Mouse (Mus musculus): ENCODE results near the gene Cdc7. TPM values are rescaled to one million over a fixed set of nuclear protein-coding genes. Genes with fewer than 3 reads are reported as not detected.

The Cdc7 gene
- total RNA-seq, 2 experiments from 2014 or later, result 0.65 to 1.2 TPM

DNA sequence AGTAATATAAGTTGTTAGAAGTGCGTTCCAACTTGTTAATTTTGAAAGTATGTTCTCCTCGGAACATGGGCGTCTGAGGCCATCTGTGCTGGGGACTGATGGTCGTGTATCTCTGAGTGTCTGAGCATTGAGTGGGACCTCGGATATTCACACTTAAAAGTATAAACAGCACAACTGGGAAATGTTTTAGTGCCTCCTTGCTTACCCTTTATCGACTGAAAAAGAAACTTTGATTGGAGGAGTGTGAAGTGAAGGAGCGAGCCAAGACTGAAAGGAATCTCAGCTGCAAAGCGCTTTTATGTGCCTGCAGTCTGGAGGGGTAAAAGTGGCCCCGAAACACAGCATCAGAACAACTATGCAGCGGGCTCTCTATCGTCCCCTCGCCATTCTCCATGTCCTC is 25.7 kb downstream of the Cdc7 start:
- intact Hi-C loops (cut with DNase I), result loop anchor here (1.0 to 5.0 kb wide), 3 partner anchors 129 to 331 kb away; no protein-coding TSS in a partner anchor
- DNase-seq (ENCODE audit: low spot score), result no peak

DNA sequence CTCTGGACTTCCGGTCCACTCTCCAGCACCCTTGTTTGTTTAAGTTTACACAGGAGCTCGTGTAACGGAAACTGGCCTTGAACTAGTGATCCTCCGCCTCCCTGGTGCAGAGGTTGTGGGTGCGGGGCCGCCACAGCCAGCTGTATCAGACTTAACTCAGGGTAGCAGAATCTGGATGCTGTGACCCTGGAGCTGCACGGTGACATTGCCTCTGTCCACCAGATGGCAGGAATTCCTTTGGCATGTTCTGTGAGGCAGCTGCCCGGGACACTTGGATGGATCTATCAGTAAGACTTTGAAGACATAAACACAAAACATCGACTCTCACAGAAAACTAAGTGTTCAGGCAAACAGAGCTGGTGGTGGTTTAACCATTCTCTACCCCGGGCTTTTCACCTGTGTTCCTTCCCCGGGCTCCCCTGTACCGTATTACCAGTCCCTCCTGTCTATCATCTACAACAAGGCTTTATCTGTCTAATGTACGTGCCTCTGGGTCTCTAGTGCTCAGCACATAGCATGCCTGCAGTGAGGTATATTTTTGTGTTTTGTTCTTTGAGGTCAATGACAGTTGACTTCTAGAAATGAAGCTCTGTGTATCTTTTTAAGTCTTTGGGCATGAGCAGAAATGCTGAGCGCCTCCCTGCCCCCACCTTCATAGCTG is 26.6 kb downstream of the Cdc7 start:
- peak; percentile 42 for DNase-seq (ENCODE audit: low spot score)
- intact Hi-C loops (cut with DNase I), result loop anchor here (1.0 to 5.0 kb wide), 3 partner anchors 130 to 330 kb away; no protein-coding TSS in a partner anchor

DNA sequence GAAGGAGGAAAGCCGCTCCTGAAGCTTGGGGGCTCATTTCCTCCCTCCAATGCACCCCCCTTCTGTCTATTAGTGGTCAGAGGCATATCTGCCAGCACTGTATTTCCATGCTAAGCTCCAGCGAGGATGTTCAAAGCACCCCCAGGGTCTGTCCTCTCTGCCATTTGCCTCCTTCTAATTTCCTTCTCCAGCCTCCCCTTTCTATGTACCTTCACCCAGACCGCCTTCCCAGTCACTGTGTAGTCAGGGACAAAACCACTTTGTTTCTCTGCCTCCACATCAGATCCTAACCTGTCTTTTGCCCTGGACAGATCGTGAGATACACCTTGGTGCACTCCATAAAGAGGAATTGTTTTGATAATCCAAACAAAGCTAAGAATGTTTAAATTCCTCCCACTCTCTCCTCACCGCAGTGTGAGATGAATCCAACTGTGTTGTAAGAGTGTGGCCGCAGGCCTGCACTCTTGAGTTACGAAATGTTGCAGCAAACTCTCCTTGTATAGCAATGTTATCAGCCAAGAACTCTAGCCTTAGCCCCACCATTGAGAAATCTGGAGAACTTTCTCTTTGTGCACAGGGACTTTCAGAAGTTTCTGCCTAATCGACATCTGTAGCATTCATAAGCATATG is 27.3 kb downstream of the Cdc7 start:
- intact Hi-C loops (cut with DNase I), result loop anchor here (2.0 to 5.0 kb wide), 2 partner anchors 131 to 146 kb away; no protein-coding TSS in a partner anchor
- peak; percentile 40 for DNase-seq (ENCODE audit: low spot score)

DNA sequence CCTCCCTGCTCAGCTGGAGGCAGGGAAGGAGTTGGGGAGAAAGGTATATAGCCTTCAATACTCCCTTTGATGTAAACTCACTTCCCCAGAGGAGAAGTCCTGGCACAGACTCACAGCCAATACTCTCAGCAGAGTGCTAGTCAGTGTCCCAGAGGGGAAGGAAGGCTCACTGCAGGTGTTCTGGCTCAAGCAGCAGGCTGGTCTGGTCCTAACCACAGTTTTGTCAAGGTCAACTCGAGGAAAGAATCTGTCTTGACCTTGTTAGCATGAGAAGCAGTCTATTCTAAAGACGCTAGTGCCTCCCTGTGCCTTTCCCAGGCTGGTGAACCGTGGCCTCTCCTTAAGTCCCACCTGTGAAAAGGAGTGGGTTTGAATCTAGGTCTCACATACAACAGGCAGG is 30.6 kb downstream of the Cdc7 start:
- no peak for DNase-seq (ENCODE audit: low spot score)
- intact Hi-C loops (cut with DNase I), result loop anchor here (5.0 kb wide), 1 partner anchor 143 kb away; no protein-coding TSS in a partner anchor

DNA sequence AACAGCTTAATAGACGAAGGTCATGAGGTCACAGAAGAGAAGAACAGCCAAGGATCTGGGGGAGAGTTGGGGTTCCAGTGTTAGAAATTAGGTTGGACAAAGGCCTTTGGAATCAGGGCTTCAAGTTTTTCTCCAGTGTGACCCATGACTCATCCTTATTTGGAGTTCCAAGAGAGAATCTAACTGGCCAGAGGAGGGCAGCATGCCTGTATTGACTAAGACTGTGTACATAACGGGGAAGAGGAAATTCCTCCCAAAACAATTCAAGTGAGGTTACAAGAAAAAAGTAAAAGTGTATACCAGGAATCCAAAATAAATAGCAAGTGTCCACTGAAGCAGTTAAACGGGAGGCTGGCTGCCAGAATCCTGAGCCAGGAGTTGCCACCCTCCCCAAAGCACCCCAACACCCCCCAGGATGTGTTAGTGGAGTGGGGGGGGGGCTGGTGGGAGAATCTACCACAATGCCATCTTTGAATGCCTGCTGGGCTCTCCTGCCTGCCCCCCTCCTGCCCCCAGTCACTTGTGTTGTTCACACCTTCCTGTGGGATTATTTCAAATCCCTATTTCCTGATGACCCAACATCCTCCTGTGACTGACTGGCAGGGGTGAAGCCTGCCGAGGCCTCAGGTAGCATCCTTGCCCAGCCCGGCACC is 31.9 kb downstream of the Cdc7 start:
- peak; percentile 54 for DNase-seq (ENCODE audit: low spot score)
- intact Hi-C loops (cut with DNase I), result loop anchor here (2.0 kb wide), 1 partner anchor 295 kb away; no protein-coding TSS in a partner anchor

DNA sequence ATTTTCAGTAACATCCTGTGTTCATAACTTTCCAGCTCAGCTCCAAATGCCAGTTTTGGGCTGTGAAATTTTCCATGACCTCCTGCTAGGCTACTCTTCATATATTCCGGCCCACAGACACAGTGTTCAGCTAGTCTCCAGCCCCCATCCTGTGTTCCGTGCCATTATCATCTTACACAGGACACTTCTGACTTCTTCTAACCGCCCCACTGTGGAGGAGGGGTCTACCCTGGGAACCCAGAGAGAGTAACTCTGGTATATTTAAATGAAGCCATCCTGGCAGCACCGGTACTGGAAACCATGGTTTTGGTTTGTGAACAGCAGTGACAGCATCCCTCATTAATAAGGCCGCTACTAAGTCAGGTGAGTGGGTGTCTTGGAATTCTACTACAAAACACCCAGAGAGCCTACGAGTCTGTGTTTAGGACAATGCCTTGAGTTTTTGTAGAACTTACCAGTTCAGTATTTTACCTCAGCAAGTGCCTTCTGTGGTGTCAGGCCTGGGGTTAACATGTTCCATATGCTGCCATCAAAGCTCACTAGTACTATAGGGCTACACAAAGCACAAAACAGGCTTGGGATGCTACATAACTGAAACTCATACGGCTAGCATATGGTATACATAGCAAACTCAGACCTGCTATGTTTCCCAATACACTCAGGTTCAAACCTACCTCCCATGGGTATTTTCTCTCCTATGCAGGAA is 32.6 kb downstream of the Cdc7 start:
- no peak for DNase-seq (ENCODE audit: low spot score)
- intact Hi-C loops (cut with DNase I), result loop anchor here (2.0 kb wide), 1 partner anchor 294 kb away; no protein-coding TSS in a partner anchor

DNA sequence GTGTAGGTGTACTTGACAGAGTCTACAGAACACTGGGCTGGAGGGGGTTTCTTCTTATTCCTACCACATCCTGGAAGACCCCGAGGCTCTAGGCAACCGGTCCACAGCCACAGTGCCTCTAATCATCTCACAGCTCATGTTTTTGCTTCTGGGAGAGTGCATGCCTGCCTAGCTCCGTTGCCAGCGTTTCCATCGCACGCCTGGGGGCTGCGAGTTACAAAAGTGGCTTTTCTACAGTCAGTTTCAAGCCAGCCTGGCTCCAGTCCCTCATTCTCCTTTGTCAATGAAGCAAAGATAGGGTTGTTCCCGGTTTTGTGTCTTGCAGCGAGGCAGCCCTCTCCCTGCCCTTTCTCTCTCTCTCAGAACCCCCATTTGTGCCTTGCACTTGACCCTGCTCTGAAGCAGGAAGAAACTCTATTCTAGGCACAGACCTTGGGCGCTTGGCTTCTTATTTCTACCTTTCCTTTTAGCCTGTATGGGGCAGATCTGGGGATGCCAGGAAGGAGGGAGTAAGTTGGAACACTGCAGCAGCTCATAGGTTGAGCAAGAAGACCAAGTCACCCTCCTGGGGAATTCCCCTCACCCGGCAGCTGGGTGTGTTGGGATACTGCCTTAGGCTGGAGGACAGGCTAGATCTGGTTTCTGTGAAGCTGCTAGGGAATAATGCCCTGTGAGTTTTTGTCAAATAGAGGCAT is 37.4 kb downstream of the Cdc7 start:
- DNase-seq (ENCODE audit: low spot score), result no peak
- intact Hi-C loops (cut with DNase I), result no loop called here

DNA sequence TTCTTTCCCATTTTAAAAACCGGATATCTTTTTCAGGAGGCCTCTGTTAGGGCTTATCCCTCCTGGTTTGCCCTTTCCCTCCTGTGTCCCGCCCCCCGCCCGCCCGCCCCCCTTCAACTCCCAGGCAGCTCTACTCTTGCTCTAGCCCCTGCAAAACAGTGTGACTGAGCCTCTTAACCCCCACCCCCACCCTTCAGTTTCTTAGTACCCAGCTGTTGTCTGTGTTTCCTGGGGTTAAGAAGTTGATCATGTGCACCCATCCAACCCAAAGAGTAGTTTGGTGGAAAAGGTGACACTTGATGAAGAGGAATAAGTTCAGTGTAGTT is 37.9 kb downstream of the Cdc7 start:
- no peak for DNase-seq (ENCODE audit: low spot score)
- intact Hi-C loops (cut with DNase I), result no loop called here

DNA sequence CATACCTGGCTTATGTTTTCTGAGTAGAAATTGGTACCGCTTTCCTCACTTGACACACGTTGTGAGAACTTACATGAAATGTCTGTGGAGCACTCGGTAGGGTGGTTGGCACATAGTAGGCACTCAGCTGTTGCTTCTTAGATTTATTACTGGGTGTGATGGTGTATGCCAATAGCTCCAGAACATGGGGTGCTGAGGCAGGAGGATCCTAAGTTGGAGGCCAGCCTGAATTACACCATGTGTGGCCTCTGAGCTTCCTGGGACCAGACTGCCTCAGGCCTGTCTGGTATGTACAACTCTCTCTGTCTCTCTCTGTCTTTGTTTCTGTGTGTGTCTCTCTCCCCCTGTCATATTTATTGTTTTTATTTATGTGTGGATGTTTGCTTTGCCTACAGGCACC is 45.6 kb downstream of the Cdc7 start:
- intact Hi-C loops (cut with DNase I), result no loop called here
- DNase-seq (ENCODE audit: low spot score), result no peak

DNA sequence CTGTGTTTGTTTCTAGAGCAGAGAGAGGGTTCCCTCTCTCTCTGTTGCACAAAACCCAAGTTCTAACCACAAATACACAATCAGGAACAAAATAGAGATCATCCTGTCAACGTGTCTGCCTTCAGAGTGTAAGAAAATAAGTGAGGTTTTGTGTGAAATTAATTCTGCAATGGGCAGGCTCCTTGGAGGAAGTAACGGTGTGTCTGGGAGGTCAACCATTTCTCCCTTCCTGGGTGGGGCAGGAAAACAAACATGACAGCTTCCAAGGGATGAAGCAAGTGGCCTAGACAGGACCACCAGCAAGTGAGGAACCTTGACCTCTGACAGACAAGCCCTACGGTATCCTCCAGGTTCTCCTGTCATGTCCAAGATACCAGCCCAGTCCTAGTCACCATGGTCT is 46.2 kb downstream of the Cdc7 start:
- intact Hi-C loops (cut with DNase I), result no loop called here
- no peak for DNase-seq (ENCODE audit: low spot score)

DNA sequence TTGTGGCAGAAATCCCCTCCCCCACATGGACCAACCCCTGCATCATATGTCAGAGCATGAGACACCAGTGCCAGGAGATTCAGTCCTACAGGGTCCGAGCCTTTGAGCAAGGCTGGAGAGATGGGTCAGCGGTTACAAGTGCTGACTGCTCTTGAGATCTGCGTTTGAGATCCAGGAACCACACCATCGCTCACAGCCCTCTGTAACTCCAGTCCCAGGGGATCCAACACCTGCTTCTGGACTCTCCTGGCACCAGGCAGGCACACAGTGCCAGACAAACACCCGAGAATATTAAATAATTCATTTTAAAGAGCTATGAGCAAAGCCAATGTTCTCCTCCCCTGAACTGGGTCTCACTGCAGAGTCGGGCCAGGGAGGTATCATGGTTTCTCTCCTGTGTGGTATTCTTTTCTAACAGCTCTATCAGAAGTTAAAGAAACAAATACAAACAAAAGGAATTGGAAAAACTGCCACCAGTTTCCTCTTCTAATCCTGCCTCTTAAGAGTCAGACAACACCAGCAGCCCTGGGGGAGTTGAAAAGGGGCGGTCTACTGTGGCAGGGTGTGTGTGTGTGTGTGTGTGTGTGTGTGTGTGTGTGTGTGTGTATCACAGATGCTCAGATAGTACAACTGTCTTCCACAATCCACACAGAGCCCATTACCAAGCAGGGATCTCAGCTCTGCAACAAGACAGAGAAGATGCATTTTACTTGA is 47.4 kb downstream of the Cdc7 start:
- DNase-seq (ENCODE audit: low spot score), result no peak
- intact Hi-C loops (cut with DNase I), result no loop called here

DNA sequence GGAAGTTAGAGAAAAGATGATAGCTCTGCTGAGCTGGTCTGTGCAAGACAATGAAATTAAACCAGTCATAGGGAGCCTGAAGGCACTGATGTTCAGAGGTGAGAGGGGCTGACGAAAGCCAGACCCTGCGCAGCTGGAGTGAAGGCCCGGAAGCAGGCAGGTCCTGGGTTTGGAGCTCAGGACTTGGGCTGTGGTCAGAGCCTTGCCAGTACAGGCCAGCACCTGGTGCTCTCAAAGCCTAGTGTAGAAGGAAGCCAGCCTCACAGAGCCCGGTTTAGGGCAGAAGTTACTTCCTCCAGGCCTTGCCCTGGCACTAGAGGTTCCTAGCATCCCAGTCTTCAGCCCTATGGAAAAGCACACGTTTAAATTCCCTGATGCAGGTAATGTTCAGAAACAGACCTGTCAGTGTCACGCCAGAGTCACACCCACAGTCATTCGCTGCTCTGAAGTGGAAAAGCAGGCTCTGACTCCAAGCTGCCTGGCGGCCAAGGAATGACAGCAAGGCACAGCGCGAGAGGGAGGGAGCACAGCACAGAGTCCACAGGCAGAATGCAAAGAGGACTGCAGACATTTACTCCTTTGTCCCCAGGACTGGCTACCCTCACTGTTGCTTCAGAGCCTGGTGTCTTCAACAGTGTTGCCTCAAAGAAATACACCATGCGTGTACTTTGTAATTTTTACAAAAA is 48.1 kb downstream of the Cdc7 start:
- intact Hi-C loops (cut with DNase I), result no loop called here

DNA sequence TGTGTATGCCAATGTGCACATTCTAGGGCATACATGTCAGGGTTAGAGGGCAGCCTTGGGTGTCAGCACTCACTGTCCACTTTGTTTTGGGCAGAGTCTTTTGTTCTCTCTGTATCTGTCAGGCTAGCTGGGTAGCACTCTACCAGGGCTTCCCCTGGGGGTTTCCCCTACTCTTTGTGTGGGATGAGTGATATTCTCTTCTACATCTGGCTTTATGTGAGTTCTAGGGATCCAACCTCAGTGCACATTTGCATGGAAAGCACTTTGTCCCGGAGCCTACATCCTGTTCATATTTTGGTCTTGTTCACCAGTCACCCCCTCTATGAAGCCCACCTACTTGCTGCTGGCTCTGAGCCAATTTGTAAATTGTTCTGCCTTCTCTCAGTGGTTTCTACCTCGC is 49.3 kb downstream of the Cdc7 start:
- no peak for DNase-seq (ENCODE audit: low spot score)
- intact Hi-C loops (cut with DNase I), result no loop called here

More for the DNA sequence above, 48.1 kb downstream of the Cdc7 start:
- DNase-seq (ENCODE audit: low spot score), result no peak

DNA sequence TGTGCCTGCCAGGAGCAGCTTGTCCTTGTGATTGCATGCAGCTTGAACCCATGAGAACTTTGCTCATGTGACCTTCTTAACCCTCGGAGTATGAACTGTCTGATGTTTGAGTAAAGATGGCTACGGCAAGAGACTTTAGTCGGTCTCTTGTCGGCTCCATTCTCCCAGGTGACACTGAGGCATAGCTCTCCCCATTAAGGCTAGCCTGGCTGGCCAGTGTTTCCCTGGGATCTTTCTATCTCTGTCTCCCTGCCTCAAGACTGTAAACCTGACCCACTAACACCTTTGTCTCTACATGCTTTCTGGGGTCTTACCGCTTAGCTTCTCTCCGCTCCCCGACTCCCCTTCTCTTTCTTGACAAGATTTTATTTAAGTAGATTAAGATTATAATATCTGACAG is 50.0 kb downstream of the Cdc7 start:
- DNase-seq (ENCODE audit: low spot score), result no peak
- intact Hi-C loops (cut with DNase I), result no loop called here

DNA sequence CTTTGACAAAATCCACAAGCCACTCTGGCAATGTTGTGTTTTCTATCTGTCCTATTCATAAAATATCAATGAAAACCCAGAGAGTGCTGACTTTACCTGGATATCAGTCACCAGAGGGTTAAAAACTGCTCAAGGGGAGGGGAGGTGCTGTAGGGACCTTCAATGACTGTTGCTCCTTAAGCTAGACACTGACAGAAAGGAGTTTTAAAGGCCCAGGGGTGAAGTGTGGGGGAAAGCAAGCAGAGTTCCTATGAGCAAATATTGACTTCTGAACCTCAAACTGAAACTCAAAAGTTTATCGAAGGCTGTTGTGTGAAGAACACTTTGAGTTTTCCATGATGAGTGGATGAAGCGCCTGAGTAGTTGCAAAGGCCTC is 50.9 kb downstream of the Cdc7 start:
- intact Hi-C loops (cut with DNase I), result loop anchor here (5.0 kb wide), 1 partner anchor 82 kb away; no protein-coding TSS in a partner anchor
- DNase-seq (ENCODE audit: low spot score), result no peak

DNA sequence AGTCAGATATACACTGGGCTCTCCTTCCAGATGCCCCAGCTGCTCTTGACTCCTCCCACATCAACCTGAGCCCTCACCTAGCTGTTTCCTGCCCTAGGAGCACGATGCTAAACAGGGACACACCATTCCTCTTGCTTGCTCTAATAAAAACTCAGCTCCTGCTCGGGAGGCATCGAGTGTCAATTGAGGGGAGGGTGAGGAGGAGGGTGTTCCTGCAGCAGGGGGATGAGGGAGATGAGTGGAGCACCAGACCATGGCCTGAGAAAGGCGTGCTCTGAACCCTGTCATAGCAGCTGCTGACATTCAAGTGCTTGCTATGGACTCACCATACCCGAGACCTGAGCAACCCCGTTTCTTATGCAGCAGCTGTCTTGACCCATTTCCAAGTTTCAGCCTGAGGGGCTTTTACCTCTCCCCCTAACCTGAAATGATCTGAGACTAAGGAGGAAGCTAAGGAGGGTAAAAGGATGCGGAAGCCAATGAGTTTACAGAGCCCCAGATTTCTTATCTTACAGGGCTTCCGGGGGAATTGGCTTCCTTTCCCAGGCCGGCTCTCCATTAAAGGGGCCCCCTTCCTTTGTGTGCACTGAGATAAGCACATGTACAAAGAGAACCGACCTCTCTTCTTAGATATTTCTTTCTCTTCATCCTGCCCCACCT is 51.4 kb downstream of the Cdc7 start:
- no peak for DNase-seq (ENCODE audit: low spot score)
- intact Hi-C loops (cut with DNase I), result loop anchor here (5.0 kb wide), 1 partner anchor 82 kb away; no protein-coding TSS in a partner anchor

DNA sequence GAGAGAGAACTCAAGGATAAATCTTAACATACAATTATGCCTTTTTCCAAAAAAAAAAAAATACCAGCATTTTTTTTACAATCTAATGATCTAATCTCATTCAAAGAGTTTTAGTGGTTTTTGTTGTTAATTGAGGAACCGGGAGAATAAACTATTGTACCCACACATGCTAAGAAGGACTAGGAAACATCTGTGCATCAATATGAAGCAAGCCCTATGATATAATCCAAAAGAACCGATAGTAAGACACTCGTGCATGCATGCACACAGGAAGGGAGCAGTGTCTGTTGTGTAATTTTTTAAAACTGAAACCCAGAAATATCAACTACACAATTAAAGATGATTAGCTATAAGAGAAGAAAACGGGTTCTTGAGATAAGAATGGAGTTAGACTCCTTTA is 52.4 kb downstream of the Cdc7 start:
- intact Hi-C loops (cut with DNase I), result loop anchor here (5.0 kb wide), 1 partner anchor 81 kb away; no protein-coding TSS in a partner anchor
- DNase-seq (ENCODE audit: low spot score), result no peak

DNA sequence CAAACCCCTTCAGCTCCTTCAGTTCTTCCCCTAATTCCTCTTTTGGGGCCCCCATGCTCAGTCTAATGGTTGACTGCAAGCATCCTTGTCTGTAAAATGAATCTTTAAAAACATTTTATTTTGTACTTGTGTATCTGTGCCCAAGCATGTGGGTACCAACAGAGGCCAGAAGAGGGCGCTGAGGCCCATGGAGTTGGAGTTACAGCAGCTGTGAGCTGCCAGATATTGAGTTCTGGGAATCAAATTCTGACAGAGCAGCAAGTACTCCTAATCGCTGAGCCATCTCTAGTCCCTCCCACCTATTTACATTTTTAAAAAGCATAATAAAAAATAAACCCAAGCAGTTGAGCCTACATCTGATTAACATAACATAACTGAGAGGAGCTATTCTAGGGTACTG is 53.4 kb downstream of the Cdc7 start:
- no peak for DNase-seq (ENCODE audit: low spot score)
- intact Hi-C loops (cut with DNase I), result loop anchor here (5.0 kb wide), 1 partner anchor 80 kb away; no protein-coding TSS in a partner anchor
